Mouse (Mus musculus): ENCODE measurements around the gene Ciz1. TPM values are rescaled to one million over a fixed set of nuclear protein-coding genes. Genes with fewer than 3 reads are reported as not detected.
A peak's percentile ranks its signal among the peaks of the same experiment; 100 is the strongest.

Gene Ciz1
- total RNA-seq, 2 experiments from 2014 or later, result 75.3 to 92.7 TPM

GRCm38 (mm10) chr2:32423481-32424331 is 71.6 kb downstream of the Ciz1 start:
- H3K27ac ChIP-seq, result peak overlapping the region; percentile 79

DNA sequence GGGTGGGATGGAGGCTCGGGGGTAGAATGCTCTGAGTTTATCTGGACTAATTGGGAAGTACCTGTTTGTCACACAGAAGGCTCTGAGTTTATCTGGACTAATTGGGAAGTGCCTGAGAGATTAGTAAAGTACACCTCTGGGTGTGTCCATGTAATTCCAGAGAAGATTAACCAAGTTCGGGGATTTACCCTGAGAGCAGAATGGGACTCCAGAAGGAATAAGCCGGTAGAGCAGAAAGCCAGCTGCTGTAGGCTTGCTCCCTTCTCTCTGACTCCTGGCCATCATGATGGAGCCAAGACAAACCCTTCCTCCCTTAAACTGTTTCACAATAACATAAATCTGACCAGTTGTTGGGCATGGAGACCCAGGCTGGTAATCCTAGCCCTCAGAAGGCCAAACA is 72.7 kb downstream of the Ciz1 start:
- Histone ChIP-seq H3K27ac (peak overlapping the region; percentile 79), H3K4me3 (no peak overlapping the region)
- DNase-seq (ENCODE audit: low spot score in 2 of 2), result no peak
- no peak for TF ChIP-seq CTCF (conservative IDR thresholded peaks at IDR 0.05)

More at GRCm38 (mm10) chr2:32423481-32424331, 71.6 kb downstream of the Ciz1 start:
- H3K4me3 ChIP-seq, result peak overlapping the region; percentile 53
- TF ChIP-seq CTCF (conservative IDR thresholded peaks at IDR 0.05), result peak; percentile 24; the same call in 1 of the 2 replicates
- DNase-seq (ENCODE audit: low spot score in 2 of 2), result no peak

- DNase-seq (ENCODE audit: low spot score in 2 of 2), result no peak
- no peak for TF ChIP-seq CTCF (conservative IDR thresholded peaks at IDR 0.05)
Observed at GRCm38 (mm10) chr2:32425568-32425967, 73.4 kb downstream of the Ciz1 start.

DNA sequence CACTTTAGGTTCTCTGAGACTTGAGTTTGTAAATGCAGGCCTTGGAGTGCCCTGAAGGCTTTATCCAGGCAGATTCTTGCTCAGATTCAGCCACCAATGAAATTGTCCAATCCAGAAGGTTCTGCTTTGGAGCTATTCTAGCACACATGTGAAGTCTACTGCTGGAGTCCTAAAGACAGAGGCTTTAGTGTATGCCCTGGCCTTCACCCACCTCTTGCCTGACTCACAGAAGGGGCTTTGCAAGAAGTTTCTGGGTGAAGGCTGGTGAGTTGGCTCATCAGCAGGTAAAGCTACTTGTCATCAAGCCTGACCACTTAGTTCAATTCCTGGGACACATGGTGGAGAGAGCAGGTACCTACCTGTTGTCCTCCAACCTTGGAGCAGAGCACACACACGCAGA is 74.0 kb downstream of the Ciz1 start:
- no peak overlapping the region for H3K4me3 ChIP-seq
- DNase-seq (ENCODE audit: low spot score in 2 of 2), result no peak
- H3K27ac ChIP-seq, result no peak overlapping the region; the same call in 1 of the 2 replicates
- no peak for TF ChIP-seq CTCF (conservative IDR thresholded peaks at IDR 0.05)

More at GRCm38 (mm10) chr2:32425568-32425967, 73.4 kb downstream of the Ciz1 start:
- Histone ChIP-seq H3K27ac (peak overlapping the region; percentile 15; the same call in 1 of the 2 replicates), H3K4me3 (no peak overlapping the region)

DNA sequence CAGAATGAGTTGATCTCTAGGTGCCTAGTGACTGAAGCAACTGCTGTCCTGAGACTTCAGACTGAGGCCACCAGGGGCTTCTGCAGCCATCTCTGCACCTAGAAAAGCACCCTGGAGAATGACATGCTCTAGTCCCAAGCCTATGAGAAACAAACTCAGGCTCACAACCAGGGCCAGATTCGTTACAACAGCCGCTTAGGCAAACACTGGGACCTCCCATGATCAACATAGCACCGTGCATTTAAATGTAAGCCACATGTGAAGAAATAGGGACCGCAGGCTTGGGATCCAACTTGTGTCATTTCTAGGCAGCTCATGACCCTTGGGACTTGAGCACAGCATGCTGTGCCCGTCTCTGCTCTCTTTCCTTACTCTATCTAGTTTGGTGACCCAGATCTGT is 75.6 kb downstream of the Ciz1 start:
- Histone ChIP-seq H3K27ac (peak overlapping the region; percentile 92), H3K4me3 (peak overlapping the region; percentile 56)
- TF ChIP-seq CTCF (conservative IDR thresholded peaks at IDR 0.05), result 0 out of 2 replicates have a peak, but pooled peaks have one; percentile 15
- DNase-seq (ENCODE audit: low spot score in 2 of 2), result no peak

DNA sequence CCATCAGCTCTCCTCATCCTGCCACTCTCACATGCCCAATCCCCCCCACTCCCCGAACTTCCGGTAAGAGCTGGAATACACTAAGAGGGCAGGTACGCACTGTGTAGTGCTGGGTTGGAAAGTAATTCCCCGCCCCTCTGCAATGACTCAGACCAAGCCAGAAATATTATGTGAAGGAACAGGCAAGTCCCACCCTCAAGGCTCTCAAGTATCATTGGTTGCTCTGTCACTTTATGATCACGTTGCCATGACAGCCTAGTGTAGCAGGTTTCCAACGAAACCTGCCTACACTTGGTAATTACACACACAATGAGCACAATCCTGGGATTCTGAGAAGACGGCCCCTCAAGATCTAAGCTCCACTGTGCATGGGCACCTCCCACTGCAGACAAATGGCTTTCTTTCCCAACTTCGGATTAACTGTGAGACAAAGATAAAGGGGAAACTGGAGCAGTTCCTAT is 76.2 kb downstream of the Ciz1 start:
- Histone ChIP-seq H3K4me3 (peak overlapping the region; percentile 56), H3K27ac (peak overlapping the region; percentile 92)
- DNase-seq (ENCODE audit: low spot score in 2 of 2), result peak; percentile 40 to 85
- no peak for TF ChIP-seq CTCF (conservative IDR thresholded peaks at IDR 0.05)

DNA sequence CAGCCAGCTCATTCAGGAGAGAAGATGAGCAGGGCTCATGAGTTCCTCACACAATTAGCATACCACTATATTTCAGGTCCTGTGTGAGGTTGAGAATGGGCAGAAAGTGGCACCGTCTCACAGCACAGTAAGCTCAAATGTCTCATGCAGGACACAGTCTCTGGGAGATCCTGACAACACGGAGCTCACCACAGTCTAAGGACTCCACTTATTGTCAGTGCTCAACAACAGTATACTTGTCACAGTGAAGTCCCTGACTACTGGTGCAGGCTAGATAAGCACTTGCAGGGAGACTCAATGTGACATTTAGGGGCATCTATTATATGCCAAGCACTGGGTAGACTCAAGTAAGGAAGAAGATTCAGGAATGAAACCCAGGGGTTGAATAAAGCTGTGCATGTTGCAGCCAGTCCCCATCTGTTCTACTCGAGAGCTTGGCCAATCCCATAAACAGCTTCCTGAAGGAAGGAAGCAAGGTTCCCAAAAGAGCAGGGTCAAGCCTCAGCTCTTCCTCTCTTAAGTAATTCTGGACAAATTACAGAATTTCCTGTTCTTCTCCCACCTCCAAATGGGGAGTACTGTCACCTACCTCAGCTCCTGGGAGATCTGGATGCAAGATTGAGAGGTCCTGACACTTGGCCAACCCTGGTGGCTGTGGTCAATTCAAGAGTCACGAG is 77.2 kb downstream of the Ciz1 start:
- DNase-seq (ENCODE audit: low spot score in 2 of 2), result no peak
- H3K27ac ChIP-seq, result peak overlapping the region; percentile 92
- TF ChIP-seq CTCF (conservative IDR thresholded peaks at IDR 0.05), result no peak
- H3K4me3 ChIP-seq, result peak overlapping the region; percentile 56

Small RNAs within 50 kb of the gene (microRNA-seq; reads per million reads assigned to microRNA genes)
- gene Gm23363 (0 to 0.32 reads per million in 2 experiments), gene Mir199b (0 to 0.37 reads per million in 2 experiments)

Other genes starting within 250 kb of the Ciz1 start
- 100 to 1,000 TPM; 288 to 305 TPM for gene Prrc2b, start 201.2 kb upstream of the Ciz1 start, total RNA-seq (2021)
- gene Pomt1, start 115.7 kb upstream of the Ciz1 start, total RNA-seq (2021), result 10 to 100 TPM; 23.4 to 24.1 TPM
- 10 to 100 TPM; 55.3 to 57.8 TPM for gene Uck1, start 92.2 kb upstream of the Ciz1 start, total RNA-seq (2021)
- gene Golga2, start 64.9 kb upstream of the Ciz1 start, total RNA-seq (2021), result 10 to 100 TPM; 87.9 TPM
- gene Swi5, start 64.3 kb upstream of the Ciz1 start, total RNA-seq (2021), result 100 to 1,000 TPM; 212 to 222 TPM
- gene Dnm1, start 1.0 kb downstream of the Ciz1 start, total RNA-seq (2021), result 1,000 to 10,000 TPM; 1,274 to 1,381 TPM
- gene 1110008P14Rik, start 29.6 kb downstream of the Ciz1 start, total RNA-seq (2021), result 100 to 1,000 TPM; 160 to 170 TPM
- under 1 TPM in 1 of 2 experiments, not detected in 1; 0.69 TPM for gene Lcn2, start 35.9 kb downstream of the Ciz1 start, total RNA-seq (2021)
- 10 to 100 TPM; 33.8 to 35.5 TPM for gene Ptges2, start 43.6 kb downstream of the Ciz1 start, total RNA-seq (2021)
- 1 to 10 TPM; 4.3 to 4.5 TPM for gene Naif1, start 98.1 kb downstream of the Ciz1 start, total RNA-seq (2021)
- gene Slc25a25, start 99.1 kb downstream of the Ciz1 start, total RNA-seq (2021), result 10 to 100 TPM; 54.5 to 57.6 TPM
- gene Fam102a, start 183.0 kb downstream of the Ciz1 start, total RNA-seq (2021), result 10 to 100 TPM; 77.1 TPM
- 10 to 100 TPM; 77.6 to 84.0 TPM for gene Dpm2, start 218.5 kb downstream of the Ciz1 start, total RNA-seq (2021)
- gene Pip5kl1, start 222.5 kb downstream of the Ciz1 start, total RNA-seq (2021), result 1 to 10 TPM; 4.4 to 5.0 TPM
- gene 9430097D07Rik, start 223.4 kb downstream of the Ciz1 start, total RNA-seq (2021), result under 1 TPM in 1 of 2 experiments, not detected in 1; 0.71 TPM
- gene St6galnac4, start 234.8 kb downstream of the Ciz1 start, total RNA-seq (2021), result 10 to 100 TPM; 36.4 to 40.0 TPM
- gene St6galnac6, start 247.4 kb downstream of the Ciz1 start, total RNA-seq (2021), result 100 to 1,000 TPM; 117 to 124 TPM